Mouse (Mus musculus) adrenal gland, postnatal 14 days (tissue): ENCODE data around the gene Fggy. TPM values are rescaled to one million over a fixed set of nuclear protein-coding genes. Genes with fewer than 3 reads are reported as not detected.
A peak's percentile ranks its signal among the peaks of the same experiment; 100 is the strongest.

Source experiments
- DNase-seq: peaks from one replicate; pipeline ENCODE4 v3.0.0; 2021; ENCODE audit warnings: mixed read lengths
- total RNA-seq: library from RNA; stranded (reverse); gene quantifications from 2 replicates; pipeline ENCODE4 v1.2.3, GENCODE M21; 2021

Gene Fggy
- total RNA-seq, 1 experiment from 2014 or later: 55.3 TPM

DNA sequence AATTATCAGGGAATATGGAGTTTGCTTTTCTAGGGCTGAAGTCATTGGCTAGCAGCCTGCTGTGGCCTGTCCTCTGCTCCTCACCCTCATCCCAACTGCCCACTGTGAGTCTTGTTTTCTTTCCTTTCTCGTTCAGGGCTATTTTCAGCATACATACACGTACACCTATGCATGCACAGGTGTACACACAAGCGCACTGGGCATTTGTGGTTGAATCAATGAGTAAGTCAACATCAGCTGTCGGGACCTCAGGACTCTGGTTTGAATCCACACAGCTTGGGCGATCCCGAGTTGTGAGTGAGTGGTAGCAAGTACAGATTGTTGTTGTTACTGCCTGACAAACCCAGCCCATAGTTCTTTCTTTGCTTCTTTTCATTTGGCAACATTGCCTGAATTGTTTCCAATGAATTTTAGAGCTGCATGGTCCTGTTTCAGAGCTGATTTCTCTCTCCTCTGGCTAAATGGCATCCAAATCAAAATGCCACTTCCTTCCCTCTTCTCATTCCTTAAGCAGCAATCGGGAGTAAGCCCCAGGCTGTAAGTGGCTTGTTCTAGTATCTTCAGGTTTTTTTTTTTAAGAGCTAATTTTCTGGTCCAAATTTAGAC, 109.1 kb downstream of the Fggy start:
- no peak for DNase-seq

DNA sequence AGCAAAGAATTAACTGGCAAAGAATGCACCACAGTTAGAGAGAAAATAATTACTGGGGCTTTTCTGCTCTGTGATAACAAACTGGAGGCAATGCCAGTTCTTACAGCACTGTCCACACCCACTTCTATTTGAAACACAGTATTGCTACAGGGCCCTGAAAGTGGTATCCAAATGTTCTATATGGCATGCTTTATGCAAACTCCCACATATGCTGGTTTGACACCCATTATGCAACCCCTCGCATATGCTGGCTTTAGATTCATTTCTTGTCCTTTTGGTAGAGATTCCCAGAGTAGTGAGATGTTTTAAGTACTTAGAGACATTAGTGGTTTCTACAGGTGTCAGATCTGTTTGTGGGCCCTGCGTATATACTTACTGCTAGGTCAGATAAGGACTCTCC, 109.6 kb downstream of the Fggy start:
- no peak for DNase-seq

DNA sequence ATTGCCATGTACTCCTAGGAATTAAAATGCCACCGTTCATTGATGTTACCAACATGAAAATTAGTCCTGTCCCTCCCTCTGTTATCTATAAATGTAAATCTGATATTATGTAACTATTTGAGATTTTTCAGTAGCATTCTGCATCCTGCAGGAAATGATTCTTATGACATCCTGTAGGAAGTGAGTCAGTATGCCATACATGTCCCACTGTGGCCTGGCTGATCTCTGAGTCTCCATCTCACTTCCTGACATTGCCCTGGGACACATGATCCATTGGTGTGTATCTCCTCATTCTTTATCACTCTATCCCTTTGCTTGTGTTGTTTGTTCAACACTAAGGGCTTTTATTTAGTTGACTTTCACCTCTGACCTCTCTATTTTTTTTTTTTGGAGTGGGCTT, 110.3 kb downstream of the Fggy start:
- no peak for DNase-seq

DNA sequence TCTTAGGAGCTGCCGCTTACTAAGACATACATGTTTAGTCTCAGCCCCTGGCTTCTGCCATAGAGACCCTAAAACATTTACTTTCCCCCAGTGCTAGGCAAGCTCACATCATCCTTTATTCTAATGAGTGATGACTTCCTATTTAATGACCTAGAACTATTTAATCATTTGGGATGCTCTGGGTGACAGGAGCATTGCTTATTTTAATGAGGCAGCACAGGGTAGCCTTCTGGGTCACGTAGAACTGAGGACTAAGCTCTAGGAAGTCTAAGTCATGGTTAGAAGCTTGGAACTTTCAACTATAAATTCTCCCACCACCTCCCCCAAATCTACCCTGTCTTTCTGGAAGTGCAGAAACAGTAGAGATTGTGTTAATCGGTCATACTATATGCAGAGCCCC, 111.2 kb downstream of the Fggy start:
- DNase-seq: no peak

DNA sequence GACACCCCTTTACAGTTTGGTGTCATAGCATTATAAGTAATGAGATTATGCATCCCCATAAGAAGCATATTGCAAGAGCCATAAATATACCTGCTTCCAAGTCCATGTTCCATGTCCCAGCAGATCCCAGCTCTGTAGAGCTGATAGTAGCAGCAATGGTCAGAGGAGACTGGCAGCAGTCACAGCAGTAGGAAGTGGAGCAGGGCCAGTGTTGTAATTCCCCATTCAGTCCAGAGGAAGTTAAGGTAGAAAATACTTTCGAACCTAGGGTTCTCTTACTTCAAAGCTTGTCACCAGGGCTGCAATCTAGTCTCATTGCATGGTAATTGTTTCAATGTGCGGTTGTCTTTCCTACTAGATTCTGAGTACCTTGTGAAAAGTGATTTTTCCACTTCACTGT, 112.0 kb downstream of the Fggy start:
- DNase-seq: no peak

DNA sequence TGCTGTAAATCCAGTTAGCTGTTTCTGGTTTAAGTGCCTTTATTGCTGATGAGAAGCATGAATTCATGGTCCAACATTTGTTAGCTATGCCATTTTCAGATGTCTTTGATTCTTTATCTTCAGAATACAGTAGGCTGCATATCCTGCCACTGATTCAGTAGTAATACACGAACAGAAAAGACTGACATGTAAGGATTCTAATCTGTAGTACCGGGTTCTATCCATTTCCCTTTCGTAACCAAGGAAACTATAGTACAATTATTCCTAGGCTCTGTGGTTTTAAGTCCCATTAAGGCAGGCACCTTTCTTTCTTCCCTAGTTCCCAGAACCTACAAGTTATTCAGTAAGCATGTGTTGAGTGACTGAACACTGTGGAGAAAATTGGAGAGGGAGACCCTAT, 113.3 kb downstream of the Fggy start:
- DNase-seq: no peak

DNA sequence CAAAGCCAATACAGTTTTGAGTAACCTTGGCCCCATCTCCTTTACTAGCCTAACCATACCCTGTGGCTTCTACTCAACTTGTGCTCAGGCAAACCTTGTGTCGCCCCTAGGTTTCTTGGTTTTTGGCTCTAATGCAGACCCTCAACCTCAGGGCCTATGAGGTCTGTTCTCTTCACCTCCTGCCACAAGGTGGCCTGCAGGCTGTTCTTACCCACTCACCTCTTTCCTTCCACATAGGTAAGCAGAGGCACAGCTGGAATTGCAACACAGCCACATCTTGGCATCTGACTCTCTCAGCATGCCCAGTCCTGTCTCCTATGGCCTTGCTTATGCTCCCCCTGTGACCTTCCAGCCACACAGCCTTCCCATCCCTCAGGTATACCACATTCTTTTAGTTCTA, 114.7 kb downstream of the Fggy start:
- no peak for DNase-seq

DNA sequence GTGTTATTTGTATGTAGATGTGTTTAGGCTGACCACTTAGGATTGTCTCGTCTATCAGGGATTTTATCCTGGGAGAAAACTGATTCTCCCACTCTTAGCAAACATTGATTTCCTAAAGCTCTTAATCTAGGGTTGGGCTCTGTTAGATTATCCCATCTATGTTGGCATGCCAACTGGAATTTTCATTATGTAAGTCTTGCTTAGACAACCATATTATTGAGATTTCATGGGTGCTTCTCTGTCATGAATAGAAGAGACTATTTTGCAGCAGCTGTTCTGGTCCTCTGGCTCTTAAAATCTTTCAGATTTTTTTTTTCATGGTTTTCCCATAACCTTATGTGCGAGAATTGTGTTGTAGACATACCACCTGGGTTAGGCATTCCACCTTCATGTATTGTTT, 119.1 kb downstream of the Fggy start:
- no peak for DNase-seq

DNA sequence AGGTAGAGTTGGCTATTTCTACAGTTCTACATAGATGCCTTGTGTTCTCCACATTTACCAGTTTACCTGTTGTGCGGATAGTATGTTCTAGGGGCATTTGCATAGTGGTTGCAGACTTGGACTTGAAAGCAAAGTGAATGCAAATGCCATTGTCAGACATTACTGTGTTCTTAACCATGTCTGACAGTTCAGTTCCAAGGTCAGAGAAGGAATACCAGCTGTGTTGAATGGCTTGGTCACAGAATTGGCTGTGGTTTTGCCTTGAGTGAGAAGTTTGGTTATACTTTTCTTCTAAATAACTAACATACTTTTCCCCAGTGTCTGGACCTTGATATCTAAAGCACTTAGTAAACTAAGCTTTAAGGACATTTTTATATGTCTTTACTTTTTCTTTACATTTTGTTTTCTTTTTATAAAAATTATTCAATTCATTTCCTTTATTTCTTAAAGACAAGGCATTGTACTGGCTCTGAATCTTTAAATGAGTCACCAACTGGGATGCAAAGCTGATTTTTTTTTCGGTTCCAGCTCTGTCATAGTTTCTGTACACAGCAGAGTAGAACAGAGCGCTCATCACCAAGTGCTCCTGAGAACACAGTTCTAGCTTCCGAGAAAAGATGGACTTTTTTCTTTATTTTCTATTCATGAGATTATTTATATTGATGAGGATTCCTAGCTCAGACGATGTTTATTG, 123.6 kb downstream of the Fggy start:
- DNase-seq: no peak

DNA sequence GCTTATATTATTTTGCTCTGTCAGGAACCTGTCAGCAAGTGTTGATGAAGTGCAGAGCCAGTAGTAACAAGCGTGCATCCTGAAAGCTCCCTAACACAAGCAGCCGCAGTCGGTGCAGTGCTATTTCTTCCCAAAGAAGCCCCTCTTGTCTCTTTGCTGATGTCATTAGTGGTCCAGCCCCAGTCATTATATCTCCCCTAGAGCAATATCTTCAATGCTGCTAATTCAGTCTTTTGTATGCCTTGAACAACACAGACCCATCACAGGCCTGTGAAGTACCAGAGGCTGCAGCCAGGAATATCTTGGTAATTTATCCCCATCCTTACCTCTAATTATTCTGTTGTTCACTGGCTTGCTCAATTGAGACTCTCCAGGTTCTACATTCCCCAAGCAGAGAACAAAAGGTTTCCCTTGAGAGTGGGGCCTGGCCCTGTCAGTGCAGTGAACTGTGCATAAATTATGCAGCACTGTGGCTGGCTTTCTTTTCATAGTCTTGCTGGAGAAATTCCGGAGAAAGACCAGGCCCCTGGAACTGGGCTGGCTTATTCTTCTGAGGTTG, 127.3 kb downstream of the Fggy start:
- DNase-seq: peak; percentile 22

DNA sequence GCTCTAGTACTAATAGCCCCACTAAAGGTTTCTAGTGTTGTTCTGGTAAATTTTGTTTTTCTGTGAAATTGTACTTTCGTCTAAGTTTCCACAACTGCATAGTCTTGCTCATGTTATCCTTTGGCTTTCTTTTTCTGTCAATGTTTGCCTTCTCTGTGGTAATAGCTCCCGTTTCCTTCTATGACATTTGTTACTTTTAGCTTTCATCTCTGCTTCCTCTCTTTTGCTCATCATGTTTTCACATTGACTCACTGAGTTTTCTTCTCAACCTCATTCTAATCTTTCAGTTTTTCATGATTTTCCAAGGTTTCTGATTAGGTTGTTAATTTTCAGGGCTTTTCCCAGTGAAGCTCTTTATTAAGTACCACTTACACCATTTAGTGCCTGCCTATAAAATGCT, 129.5 kb downstream of the Fggy start:
- no peak for DNase-seq

DNA sequence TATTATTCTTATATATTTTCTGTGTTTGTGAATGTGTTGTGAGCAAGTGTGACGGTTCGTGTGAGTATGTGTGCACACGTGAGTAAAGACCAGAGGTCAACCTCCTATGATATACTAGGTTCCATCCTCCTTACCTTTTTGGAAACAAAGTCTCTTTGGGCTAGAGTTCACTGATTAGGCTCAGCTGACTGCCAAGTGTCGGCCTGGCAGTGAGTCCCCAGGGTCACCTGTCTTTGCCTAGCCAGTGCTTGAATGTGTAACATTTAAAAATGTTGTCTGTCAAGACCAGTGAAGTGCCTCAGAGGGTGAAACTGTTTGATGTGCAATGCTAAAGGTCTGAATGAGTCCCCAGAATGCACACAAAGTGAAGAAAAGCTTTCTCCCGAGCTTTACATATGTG, 130.0 kb downstream of the Fggy start:
- peak; percentile 9 for DNase-seq

DNA sequence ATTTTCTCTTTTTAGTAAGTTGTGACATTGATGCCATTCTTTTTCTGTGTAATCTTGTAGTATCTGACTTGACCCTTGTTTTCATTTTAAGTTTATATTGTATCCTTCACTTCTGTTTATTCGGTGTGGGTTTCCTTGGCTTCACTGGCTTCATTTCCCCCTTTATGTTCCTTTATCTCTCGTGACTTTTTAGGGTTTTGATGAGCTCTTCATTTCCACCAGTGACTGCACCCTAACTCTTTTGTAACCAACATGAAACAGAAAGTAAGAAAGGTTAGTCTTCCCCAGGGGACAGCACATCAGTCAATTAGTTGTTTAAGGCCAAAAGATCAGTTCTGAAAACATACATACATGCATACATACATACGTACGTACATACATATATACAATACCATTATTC, 130.9 kb downstream of the Fggy start:
- DNase-seq: no peak

DNA sequence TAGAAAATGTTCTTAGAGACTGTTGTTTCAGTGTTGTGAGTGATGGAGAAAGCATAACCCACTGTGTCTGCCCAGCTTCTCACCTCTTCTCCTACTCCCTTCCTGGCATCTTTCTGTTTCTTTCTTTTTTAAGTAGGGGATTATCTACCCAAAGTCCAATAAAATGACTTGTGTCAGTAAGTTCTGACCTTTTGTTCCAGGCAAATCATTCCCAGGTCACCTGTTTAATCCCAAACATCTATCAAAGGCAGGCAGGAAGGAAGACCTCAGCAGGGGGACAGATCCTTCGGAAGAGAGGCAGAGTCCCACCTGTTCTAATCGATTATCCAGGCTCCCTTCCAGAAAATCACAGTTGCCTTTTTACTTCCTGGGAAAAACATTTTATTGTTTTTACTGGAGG, 143.1 kb downstream of the Fggy start:
- no peak for DNase-seq

DNA sequence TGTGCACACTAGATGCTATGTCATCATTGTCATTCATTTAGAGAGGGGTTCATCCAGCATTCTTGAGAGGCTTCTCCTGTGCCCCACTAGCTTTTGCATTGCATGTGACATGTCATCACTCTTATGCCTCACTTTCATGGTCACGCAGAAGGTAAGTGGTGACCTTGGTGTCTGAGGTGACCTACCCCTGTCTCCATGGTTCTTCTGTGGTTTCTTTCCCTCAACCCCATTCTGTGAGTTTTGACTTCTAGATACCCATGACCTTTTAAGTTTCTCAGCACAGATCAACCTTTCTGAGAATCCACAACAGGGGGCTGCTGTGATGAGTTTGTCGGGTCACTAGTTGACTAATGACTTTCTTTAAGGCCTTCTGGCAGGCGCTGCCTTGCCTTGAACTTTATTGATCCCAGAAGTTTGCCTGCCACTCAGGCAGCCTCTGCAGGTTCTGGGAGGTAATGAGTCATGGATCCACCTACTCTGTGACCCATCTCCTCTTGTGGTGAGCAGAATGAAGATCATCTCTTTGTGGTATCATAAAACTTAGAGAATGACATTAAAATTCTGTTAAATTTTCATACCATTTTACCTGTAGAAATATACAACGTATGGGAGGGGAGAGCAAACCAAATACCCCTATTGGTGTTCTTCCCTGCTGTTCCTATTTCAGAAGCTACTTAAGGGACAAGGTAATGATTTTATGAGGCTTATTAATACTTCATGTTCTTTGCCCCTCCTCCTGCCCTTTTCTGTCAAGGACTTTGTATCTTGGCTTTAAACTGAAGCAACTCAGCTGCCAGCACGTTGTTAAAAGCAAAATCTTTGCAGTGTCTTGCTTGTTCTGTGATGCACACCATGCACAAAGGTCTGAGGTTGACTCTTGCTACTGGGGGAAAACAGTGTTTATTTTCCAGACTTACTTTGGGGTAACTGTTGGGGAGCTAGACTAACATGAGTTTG, 150.9 kb downstream of the Fggy start:
- peak; percentile 27 for DNase-seq

DNA sequence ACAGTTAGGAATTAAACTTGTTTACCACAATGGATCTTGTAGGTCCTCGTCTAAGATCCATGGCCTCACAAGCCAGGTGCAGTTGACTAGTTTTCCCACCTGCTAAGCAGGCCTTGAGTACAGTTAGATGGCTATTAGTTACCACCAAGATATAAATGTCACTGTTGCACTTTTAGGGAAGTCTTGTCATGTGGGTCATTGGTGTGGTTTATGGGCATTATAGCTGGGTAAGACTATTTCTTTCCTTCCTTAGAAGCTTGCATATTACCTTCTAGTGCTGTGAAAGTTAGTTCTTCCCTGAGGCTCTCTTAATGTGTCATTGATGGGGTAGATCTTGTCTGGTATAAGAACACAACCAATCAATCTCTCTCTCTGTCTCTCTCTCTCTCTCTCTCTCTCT, 152.4 kb downstream of the Fggy start:
- no peak for DNase-seq

DNA sequence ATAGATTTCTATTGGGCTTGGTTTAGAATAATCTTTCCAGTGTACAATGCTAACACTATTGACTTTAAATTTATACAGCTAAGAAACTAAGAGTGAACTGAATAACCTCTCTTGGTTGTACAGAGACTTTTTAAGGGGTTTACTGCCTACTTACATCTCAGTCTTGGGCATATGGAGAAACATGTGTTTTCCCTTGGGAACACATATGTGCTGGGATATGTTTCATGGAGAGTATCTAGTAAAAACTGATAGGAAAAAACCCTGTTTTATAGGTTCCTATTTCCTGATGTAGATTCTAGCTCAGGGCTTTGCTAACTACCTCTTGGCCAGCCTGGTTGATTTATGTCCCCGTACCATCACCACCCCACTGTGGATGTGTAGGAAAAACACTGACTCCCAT, 155.5 kb downstream of the Fggy start:
- no peak for DNase-seq

DNA sequence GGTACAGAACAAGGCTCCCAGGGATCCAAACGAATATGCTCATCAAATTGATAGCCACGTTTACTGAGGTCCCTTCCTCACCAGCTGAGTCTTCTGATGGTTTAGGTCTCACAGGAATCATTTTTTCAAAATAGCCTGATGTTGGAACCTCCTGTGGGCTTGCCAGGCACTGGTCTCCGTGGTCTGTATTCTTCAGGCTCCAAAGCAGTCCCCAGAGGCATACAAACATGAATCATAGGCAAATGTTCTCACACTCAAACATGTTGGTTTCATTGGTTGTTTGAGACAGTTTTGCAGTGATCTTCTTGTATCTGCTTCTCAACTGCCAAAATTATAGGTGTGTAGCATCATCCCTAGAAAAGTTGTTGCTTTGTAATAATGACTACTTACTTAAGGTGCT, 156.0 kb downstream of the Fggy start:
- no peak for DNase-seq

DNA sequence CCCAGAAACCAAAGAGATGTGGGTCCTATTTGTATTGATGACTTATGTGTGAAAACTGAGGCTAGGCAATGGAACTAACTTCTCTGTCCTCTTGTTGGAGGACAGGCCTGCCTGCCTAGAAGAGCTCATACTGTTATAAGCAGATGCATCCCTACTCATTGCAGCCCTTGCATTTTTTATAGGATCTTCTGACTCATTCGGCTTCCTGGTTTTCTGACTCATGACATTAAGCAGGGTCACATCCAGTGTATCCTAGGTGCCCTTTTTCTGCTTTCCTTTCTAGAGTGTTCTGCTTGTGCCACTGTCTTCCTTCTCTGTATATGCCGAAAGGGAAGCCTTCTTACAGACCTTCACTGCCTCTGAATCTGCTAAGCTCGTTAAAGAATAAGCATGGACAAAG, 158.8 kb downstream of the Fggy start:
- DNase-seq: no peak

DNA sequence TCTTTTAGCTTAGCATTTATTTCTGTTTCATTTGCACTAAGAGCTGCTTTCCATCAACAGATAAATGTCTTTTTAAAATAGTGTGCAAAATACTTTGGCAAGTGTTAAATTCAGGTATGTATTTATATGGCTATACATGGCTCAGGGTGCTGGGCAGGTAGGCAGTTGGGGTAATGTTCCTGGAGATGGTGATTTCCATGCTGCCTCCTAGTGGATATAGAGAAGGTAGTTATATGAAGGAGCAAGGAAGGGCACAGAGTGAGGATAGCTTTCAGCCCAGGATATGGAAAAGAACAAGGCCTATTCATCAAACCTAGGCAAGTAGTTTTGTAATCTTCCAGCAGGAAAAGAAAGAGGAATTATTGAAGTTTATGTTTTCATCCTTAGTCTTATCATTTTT, 166.3 kb downstream of the Fggy start:
- DNase-seq: no peak

DNA sequence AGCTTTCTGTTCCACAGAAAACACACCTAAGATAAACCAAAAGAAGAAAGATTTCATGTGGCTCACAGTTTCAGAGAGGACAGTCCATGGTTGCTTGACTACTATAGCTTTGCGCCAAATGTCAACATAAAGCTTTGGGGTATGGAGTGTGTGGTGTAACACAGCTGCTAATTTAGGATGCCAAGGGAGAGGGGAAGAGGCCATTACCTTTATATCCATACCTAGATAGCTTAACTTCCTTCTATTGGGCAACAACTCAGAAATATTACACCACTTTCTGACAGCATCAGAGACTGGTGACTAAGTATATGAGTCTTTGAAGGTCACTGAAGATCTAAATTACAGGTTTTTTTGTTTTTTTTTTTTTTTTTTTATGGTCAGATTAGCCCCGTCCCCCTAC, 169.1 kb downstream of the Fggy start:
- no peak for DNase-seq

DNA sequence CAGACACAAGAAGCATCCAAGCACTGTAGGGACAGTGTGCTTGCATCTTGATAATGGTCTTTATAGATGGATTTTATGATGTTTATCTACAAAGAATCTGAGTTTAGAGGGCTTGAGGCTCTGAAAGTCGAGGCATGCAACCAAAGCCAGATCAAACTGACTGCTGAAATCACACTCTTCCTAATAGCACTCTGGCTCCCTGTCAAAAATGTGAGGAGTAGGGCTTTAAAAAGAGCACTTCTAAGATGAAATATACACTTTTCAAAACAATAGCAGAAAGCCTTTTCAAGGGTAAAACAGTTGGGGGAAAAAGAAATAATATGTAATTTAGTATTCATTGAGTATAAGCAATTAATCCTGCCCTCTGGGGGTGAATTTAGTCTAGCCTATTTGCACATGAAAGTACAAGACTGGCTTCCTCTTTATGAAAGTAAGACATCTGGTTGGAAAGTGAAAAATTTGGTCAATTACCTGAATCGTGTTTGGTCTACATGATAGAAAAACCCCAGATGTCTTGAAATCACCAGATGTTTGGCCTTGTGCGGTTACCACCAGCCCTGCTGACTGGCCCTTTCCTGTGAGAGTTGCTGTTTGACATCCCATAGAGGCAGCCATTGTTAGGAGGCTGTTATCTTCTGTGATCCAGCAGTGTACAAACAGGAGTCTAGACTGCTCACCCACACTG, 172.0 kb downstream of the Fggy start:
- DNase-seq: no peak
